Comparison of ENCODE assay signal across 8 mouse cellular contexts in genomic region chr10:80387522-80387959, GRCm38 (mm10). TPM values are rescaled to one million over a fixed set of nuclear protein-coding genes. Genes with fewer than 3 reads are reported as not detected.
A peak's percentile ranks its signal among the peaks of the same experiment; 100 is the strongest.
DNase-seq lines count a peak whose midpoint lies in the region; ATAC-seq and TF ChIP-seq lines count a peak whose summit lies in the region.

Gene Mex3d, minus strand, starts transcription at chr10:80387659.

- peak within 1 kb of the TSS; percentile 85 for H3K4me3 ChIP-seq in ES-Bruce4 (ENCODE audit: low read depth, low read length)
- H3K4me3 ChIP-seq in forebrain, embryonic 15.5 days, result peak within 1 kb of the TSS; percentile 81
- H3K4me3 ChIP-seq in lung, postnatal 0 days (ENCODE audit: low read depth, low read length), result peak within 1 kb of the TSS; percentile 79

- peak; percentile 86 for TF ChIP-seq POLR2A in ES-Bruce4 (IDR thresholded peaks at IDR 0.05; ENCODE audit: insufficient read depth, low read length)

- H3K4me2 ChIP-seq in forebrain, embryonic 15.5 days (replicated peaks), result peak within 1 kb of the TSS; percentile 98
- peak within 1 kb of the TSS; percentile 92 for H3K4me2 ChIP-seq in lung, postnatal 0 days (replicated peaks; ENCODE audit: low read depth, low read length)

- WGBS in forebrain, embryonic 15.5 days, result under 1% methylated on average over 25 of the region's 61 CpGs
- 4% methylated on average over 4 of the region's 61 CpGs for WGBS in lung, postnatal 0 days

- peak within 1 kb of the TSS; percentile 91 for H3K9ac ChIP-seq in ES-Bruce4 (ENCODE audit: low read depth, poor library complexity, severe bottlenecking)
- H3K9ac ChIP-seq in forebrain, embryonic 15.5 days (replicated peaks), result peak within 1 kb of the TSS; percentile 97
- peak within 1 kb of the TSS; percentile 78 for H3K9ac ChIP-seq in lung, postnatal 0 days (replicated peaks; ENCODE audit: low read depth)

- no peaks in the 10 kb centered on the region for H3K27me3 ChIP-seq in ES-Bruce4 (ENCODE audit: control insufficient read depth, insufficient read depth, low read length, poor library complexity, severe bottlenecking)
- no peaks in the 10 kb centered on the region for H3K27me3 ChIP-seq in forebrain, embryonic 15.5 days
- H3K27me3 ChIP-seq in lung, postnatal 0 days (replicated peaks; ENCODE audit: insufficient read depth, low read length), result no peaks in the 10 kb centered on the region

- peak within 1 kb of the TSS; percentile 17; the same call in 1 of the 2 replicates for H3K27ac ChIP-seq in ES-Bruce4 (ENCODE audit: insufficient read depth, low read length)
- peak within 1 kb of the TSS; percentile 95 for H3K27ac ChIP-seq in forebrain, embryonic 15.5 days (replicated peaks)
- H3K27ac ChIP-seq in lung, postnatal 0 days (ENCODE audit: low read length), result peak within 1 kb of the TSS; percentile 76

- no peak for TF ChIP-seq CTCF in ES-Bruce4 (IDR thresholded peaks at IDR 0.05; ENCODE audit: low read depth, low read length)
- no peak; the same call in 1 of the 2 replicates for TF ChIP-seq CTCF in lung, postnatal 0 days (IDR thresholded peaks at IDR 0.05)

- peak; percentile 38 for ATAC-seq in forebrain, embryonic 15.5 days (replicated peaks)
- ATAC-seq in lung, postnatal 0 days, result peak; percentile 79

- DNase-seq in c-Kit-positive CD71-negative TER-119-negative erythroid progenitor cells, embryonic 14.5 days (ENCODE audit: low read depth), result peak; percentile 65
- DNase-seq in heart, postnatal 4 days, result peak; percentile 94
- peak; percentile 85 to 94 for DNase-seq in layer of hippocampus, postnatal 10 days (ENCODE audit: low spot score in 2 of 2)
- peak; percentile 92 for DNase-seq in lung, postnatal 0 days (ENCODE audit: low spot score)
- peak; percentile 84 for DNase-seq in ovary, postnatal 14 days (ENCODE audit: low spot score)
- DNase-seq in thymus, postnatal 10 days (ENCODE audit: low spot score in 2 of 2), result peak; percentile 81 to 95

- no peak for TF ChIP-seq EP300 in ES-Bruce4 (IDR thresholded peaks at IDR 0.05; ENCODE audit: insufficient read depth, low read depth, low read length)
- TF ChIP-seq EP300 in lung, postnatal 0 days (IDR thresholded peaks at IDR 0.05), result no peak

- H3K36me3 ChIP-seq in ES-Bruce4 (ENCODE audit: control insufficient read depth, insufficient read depth, low read length, poor library complexity, severe bottlenecking), result peaks cover 4% of the 10 kb centered on the region
- H3K36me3 ChIP-seq in forebrain, embryonic 15.5 days, result peaks cover 36% of the 10 kb centered on the region
- peaks cover 8% of the 10 kb centered on the region; the same call in 1 of the 2 replicates for H3K36me3 ChIP-seq in lung, postnatal 0 days (ENCODE audit: insufficient read depth, low read length)

- H3K9me3 ChIP-seq in ES-Bruce4 (replicated peaks; ENCODE audit: control insufficient read depth, insufficient read depth, low read length, poor library complexity, severe bottlenecking), result no peaks in the 10 kb centered on the region
- no peaks in the 10 kb centered on the region for H3K9me3 ChIP-seq in forebrain, embryonic 15.5 days
- H3K9me3 ChIP-seq in lung, postnatal 0 days (ENCODE audit: low read length), result no peaks in the 10 kb centered on the region

- H3K4me1 ChIP-seq in ES-Bruce4 (ENCODE audit: control insufficient read depth, insufficient read depth, low read length), result peaks cover 8% of the 10 kb centered on the region
- peaks cover 36% of the 10 kb centered on the region for H3K4me1 ChIP-seq in forebrain, embryonic 15.5 days
- H3K4me1 ChIP-seq in lung, postnatal 0 days (ENCODE audit: insufficient read depth, low read depth, low read length), result peaks cover 20% of the 10 kb centered on the region; the same call in 1 of the 2 replicates

RNA-seq across cellular contexts. Expression of gene Mex3d, which starts in this region (rescaled TPM):
- polyA plus RNA-seq in ES-Bruce4 (2011; ENCODE audit: insufficient read depth, insufficient read length, low read depth, missing spikeins), result 25.0 and 28.0 TPM in 2 replicates
- polyA plus RNA-seq in forebrain, embryonic 15.5 days (2015; fragmentation: Nextera tagmentation; extraction: Ambion mirVana), result 22.0 and 22.7 TPM in 2 replicates
- 10 to 100 TPM; 20.2 to 22.2 TPM for total RNA-seq in heart, postnatal 4 days (2021)
- total RNA-seq in layer of hippocampus, postnatal 10 days (2021), result 10 to 100 TPM; 33.6 to 36.6 TPM
- 6.0 and 6.3 TPM in 2 replicates for polyA plus RNA-seq in lung, postnatal 0 days (2015; fragmentation: Nextera tagmentation; extraction: Ambion mirVana)

Comparison
In these comparisons a context has a peak if more than half of its experiments do, and no peak if none do; other contexts are left out.
1. Peak in every context shown above with its lines: DNase-seq, ATAC-seq, H3K4me3 ChIP-seq and H3K27ac ChIP-seq.
2. H3K27ac ChIP-seq: peak in every context shown above with its lines; median percentile 95 in forebrain, embryonic 15.5 days; 76 in lung, postnatal 0 days; 17 in ES-Bruce4.